Mouse (Mus musculus): Measurements from ENCODE around the gene Sct.
A peak's percentile ranks its signal among the peaks of the same experiment; 100 is the strongest.
"Not testable (repeated sequence)": the region's sequence is repeated elsewhere in the genome, so short reads cannot be mapped to it uniquely, and the experiment has no call there.

Sct gene

DNA sequence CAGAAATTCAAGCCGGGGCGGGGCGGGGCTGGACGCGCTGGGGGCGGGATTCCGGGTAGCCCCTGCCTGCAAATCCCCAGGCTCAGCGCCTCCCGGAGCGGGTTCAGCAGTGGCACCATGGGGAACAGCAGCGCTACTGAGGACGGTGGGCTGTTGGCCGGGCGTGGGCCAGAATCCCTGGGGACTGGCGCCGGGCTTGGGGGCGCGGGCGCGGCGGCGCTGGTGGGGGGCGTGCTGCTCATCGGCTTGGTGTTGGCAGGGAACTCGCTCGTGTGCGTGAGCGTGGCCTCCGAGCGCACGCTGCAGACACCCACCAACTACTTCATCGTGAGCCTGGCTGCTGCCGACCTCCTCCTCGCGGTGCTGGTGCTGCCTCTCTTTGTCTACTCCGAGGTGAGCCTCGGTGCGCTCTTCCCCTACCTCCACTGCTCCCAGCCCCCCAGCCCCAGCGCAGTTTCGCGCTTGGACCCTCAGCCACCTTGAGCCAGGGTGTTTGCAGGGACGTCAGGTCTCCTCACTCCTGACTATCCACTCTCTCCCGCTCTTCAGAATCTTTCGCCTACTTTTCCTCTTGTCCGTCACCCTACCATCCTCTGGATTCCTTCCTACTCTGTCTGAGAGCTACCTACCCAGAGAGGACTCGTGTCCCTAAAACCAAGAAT is 13.1 kb upstream of the Sct start, which contains the start of gene Drd4:
Gene Drd4 (plus strand): TSS at position 86 of the 662 bp plus-strand sequence.
- DNase-seq (ENCODE audit: low spot score) = no peak

DNA sequence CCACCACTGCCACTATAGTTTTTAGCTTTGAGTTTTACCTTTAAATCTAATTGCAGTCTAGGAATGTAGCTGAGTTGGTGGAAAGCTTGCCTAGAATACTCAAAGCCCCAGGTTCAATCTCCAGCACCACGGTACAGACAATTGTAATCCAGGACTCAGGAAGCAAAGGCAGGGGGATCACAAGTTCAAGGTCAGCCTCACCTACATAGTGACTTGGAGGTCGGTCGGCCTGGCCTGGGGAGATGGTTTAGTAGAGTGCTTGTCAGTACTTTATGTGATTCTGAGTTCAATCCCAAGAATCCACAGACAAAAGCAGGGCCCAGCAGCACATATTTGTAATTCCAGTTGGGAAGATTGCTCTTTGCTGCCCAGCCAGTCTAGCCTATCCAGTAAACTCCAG is 9.1 kb upstream of the Sct start:
- no peak for DNase-seq (ENCODE audit: low spot score)

DNA sequence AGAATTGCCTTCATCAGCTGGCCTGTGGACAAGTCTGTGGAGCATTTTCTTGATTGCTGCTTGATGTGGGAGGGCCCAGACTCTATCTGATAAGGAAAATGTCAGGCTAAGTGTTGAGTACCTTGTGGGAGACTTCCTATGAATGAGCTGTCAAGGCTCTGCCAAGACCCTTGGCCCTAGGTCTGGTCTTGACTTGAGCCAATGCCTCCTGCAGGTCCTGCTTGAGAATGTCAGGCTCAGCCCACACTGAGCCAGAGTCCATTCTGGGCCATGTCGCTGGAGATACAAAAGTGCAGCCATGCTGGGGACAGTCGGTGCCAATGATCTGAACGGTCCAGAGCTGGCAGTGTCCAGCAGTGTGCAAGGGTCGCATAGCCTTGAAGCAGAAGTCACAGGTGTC is 3.8 kb upstream of the Sct start:
- DNase-seq (ENCODE audit: low spot score) = no peak

DNA sequence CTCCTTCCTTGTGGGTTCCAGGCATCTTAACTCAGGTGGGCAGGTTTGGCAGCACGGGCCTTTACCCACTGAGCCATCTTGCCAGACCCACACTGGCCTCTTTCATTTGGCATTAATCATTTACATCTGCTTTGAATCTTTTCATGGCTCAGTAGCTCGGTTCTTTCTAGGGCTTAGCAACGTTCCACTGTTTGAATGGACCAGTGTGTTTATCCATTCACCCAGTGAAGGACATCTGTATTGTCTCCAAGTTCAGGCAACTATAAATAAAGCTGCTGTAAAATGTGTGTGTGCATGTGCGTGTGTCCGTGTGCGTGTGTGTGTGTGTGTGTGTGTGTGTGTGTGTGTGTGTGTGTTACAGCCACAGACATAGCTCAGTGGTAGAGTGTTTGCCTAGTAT is 2.5 kb upstream of the Sct start:
- no peak for DNase-seq (ENCODE audit: low spot score)

DNA sequence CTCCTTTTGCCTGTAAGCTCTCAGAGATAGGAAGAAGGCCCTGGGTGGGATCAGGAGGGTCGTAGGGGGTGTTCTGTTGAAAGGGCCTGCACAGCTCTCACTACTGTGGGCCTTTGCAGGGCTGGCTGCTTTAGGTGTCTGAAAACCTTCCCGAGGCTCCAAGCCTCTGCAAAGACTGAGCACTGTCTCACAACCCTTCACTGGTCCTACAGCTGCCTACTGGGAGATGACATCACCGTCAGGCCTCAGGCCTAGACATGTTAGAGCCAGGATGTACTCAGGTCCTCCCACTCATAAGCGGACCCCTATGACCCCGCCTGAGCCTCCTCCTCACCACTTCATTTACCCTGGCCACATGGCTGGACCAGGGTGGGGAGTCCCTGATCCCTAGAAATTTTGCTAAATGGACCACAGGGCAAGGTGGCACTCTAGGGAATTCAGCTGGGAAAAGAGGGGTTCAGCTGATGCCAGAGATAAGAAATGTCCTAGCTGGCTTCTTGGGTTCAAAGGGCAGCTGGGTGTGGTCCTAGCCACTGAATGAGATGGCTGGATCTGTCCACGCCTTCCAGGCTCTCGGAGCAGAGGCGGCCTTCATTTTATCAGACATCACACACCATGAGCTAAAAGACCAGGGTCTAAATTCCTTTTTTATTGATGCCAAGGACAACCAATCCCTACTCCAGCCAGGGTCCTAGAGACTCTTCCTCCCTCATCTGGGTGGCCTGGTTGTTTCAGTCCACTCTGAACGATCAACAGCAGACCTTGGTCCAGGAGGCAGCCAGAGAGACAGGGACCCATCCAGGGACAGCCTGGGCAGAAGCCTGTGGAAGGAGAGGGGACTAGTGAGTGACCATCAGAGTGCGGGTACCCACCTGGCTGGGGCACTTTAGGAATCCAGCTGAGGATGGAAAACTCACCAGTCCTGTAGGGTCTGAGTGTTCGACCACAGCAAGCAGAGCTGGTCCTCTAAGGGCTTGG is 943 bp downstream of the Sct start:
- no peak for DNase-seq (ENCODE audit: low spot score)

DNA sequence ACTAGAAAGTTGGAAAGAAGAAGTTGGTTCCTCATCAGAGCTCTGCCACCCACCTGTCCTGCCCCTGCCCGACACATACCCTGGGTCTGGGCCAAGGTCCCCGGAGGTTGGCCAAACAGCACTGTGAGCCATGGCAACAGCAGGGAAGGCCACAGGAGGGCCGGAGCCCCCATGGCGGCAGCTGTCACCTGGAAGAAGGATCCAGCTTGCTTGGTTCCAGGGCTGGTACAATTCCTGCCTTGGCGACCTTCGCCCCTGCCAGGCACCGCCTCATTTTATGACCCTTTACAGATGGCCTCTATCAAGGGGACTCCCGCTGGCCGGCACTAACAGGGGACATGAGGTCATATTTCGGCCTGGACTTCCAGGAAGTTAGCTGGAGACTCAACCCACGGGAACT is 2.4 kb downstream of the Sct start, which contains the start of gene Cdhr5:
Gene Cdhr5 (minus strand): TSS at position 241 of the 400 bp plus-strand sequence.
- DNase-seq (ENCODE audit: low spot score) = no peak

DNA sequence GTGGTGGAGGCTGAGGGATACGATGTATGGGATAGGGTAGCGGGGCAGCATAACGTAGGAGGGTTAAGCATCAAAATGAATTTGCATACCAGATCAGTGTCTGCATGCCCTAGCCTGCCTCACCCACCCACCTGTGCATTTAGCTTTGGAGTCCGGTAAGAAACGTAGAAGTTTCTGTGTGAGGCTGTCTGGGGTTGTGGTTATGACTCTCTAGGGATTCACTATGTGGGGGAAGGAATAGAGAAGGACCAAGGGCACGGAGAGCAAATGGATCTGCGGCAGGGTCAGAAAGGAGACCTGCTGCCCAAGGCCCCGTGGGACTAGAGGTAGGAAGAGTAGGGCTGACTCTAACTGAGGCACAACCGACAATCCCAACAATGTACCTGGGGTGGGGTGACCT is 3.6 kb downstream of the Sct start:
- DNase-seq (ENCODE audit: low spot score) = no peak

DNA sequence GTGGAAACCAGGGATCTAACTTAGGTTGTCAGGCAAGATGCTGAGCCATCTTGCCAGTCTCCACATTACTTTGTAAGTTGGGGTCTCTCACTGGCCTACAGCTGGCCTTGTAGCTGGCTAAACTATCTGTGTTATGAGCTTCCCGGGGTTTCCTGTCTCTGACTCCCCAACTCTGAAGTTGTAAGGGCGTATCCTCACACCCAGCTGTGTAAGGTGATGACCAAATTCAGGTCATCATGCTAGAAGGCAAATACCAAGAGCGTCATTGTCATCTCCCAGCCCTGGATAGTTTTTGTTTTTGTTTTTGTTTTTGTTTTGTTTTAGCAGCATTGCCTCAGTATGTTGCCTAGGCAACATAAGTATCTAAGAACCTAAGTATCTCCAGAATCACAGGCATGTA is 8.3 kb downstream of the Sct start:
- no peak for DNase-seq (ENCODE audit: low spot score)

DNA sequence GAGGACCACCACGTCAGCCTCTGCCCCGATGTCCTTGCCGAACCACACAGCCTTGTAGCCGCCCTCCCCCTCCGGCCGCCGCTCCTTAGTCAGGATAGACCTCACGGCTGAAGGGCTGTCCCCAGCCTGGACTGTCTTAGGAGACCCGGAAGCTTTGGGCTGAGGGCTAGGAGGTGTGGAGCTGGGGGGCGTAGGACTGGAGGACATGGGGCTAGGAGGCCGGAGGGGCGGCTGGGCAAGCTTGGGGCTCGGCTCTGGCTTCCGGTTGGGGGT is 9.7 kb downstream of the Sct start:
- DNase-seq (ENCODE audit: low spot score) = no peak

DNA sequence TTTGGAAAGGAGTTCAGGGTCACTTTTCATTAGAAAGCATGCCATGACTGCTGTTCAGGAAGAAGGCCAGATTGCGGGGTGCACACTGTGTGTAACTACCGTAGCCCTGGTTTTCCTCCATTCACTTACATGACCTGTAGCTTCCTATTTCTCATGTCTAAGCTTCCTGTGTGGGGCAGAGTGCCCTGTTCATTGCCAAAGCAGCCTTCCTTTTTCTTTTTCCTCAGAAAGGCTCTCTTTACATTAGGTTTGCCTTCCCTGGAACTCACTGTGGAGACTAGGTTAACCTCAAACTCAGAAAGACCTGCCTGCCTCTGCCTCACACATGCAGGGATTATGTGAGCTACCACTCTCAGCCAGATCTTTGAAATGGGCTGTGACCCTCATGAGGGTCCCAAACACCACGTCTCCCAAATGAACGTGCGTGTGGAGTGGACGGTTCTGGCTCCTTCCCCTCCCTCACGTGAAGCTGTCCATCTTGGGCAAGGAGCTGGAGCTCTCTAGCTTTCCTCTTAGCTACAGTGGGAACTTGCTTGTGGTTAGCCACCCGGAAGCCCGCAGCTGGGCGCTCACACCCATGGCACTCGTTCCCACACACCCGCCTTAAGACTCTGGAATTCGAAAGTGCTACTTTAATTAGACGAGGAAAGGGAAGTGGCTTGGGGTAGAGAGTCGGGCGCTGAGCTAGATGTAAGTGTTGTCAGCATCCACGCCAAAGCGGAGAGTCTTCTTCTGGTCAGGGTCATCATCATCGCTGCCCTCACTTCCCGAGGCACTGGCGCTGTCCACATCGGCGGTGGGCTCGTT is 10.3 kb downstream of the Sct start:
- no peak for DNase-seq (ENCODE audit: low spot score)

DNA sequence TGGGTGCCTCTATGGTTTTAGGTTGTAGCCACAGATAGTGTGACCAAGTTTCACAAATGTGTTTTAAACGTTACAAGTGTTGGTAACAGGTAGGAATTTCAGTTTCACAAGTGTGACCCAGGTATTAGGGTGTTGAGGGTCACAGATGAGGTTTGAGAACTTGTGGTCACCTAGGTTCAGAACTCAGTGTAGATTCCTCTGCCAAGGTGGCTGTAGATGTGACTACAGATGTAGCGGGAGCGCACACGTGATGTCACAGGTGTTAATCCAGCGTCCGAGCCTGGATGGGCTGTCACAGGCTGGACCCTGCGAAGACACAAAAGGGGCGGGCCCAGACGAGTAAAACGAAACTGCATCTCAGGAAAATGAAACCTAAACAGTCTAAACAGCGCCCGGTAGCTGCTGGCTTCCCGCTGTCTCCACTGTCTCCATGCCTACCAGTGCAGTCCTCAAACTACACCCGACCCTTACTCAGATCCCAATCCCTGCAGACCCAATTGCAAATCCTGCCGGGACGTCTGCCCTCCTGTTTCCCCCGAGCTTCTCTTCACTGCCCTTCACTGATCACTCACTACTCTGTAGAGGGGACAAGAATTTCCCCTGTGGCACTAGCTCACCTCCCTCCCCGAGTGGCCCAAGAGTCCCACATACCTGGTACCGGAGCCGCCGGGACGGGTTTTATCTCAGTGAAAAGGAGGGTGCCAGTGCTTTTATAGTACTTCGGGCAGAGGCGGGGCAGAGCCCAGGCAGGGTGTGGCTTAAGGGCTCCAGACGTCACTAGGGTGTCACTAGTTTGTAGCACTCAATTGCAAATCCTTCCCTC is 13.0 kb downstream of the Sct start, which contains the start of gene Irf7:
Gene Irf7 (minus strand): TSS at position 743 of the 823 bp plus-strand sequence.
- peak; percentile 84 for DNase-seq (ENCODE audit: low spot score)

DNA sequence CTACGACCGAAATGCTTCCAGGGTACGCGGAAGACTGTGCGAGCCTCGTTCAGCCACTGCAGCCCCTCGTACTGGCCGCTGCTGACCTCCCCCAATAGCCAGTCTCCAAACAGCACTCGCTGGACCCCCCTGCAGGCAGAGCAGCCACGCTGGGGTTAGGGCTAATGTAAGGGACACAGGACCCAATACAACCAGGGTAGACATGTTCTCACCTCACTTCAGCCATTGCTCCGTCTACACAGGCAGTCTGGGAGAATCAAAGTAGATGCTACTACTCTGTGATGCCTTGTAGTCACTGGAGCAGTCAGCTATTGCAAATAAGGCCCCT is 13.6 kb downstream of the Sct start:
- DNase-seq (ENCODE audit: low spot score) = peak; percentile 23

DNA sequence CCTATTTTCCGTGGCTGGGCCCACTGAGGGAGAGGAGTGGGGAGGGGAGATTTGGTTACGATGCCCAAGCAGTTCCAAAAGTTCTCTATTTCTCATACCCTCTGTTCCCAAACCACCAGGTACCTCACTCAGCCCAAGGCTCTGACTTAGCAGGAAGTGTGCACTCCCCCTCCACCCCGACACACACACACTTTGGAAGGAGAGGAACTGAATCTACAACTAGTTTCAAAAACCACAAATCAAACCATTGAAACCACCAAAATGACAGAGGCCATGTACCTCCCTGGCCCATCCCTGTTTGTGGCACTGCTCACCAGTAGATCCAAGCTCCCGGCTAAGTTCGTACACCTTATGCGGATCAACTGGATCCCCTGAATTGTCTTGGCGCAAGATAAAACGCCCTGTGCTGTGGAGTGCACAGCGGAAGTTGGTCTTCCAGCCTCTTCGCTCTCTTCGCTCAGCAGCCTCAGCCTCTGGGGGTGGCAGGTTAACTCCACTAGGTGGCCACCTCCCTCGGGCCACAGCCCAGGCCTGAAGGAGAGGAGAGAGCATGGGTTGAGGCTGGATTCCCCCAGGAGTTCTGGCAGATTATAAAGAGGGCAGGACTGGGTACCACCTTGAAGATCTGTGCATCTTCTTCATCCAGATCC is 14.0 kb downstream of the Sct start:
- peak; percentile 54 for DNase-seq (ENCODE audit: low spot score)

DNA sequence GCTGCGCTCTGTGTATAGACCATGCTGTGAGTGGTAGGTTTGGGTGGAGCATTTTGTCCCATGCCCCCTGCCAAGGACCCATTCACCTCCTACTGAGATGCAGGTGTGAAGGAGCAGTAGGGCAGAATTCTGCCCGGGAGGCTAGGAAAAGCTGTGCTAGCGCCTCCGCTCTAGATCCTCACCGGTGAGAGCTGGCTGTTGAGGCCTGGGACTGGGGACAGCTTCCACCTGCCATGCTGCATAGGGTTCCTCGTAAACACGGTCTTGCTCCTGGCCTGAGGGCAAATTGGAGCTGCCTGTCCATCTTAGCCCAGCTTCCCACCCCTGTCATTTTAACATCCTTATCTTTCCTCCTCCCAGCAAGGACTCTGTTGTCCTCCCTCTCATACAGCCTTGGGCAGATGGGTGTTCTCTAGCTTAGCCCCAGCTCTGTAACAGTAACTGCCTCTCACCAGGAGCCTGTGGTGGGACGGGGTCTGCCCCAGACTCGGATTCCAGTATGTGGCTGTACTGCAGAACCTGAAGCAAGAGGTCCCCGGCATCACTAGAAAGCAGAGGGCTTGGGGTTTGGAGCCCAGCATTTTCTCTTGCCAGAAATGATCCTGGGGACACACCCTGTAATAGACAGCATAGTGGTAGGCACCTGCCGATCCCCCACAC is 14.8 kb downstream of the Sct start:
- DNase-seq (ENCODE audit: low spot score) = no peak

DNA sequence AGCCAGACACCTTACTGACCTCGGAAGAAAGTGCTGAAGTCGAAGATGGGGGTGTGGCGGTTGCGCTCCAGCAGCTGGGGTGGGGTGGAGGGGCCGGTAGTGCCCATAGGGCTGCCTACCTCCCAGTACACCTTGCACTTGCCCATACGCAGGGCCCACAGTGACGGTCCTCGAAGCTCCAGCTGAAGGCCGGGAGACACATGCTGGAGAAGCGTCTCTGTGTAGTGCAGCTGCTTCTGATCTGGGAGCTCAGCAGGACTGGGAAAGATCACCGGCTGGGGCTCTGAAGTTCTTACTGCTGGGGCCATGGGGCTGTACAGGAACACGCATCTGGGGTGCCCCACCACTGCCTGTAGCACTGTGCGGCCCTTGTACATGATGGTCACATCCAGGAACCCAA is 15.3 kb downstream of the Sct start:
- no peak for DNase-seq (ENCODE audit: low spot score)

DNA sequence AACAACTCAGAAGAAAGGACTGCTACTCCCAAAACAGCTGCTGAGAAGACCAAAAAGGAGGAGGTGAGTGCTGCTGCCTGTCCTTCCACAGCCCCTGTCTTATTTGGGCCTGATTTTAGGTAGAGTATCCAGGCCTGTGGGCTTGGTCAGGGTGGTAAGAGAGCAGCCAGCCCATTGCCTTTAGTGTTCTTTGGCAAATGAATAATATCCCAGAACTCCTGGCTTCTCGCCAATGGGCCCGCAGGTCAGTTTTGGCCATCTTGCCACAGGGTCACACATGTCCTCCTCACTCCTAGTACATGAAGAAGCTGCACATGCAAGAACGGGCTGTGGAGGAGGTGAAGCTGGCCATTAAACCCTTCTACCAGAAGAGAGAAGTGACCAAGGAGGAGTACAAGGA is 17.5 kb downstream of the Sct start:
- no peak for DNase-seq (ENCODE audit: low spot score)

DNA sequence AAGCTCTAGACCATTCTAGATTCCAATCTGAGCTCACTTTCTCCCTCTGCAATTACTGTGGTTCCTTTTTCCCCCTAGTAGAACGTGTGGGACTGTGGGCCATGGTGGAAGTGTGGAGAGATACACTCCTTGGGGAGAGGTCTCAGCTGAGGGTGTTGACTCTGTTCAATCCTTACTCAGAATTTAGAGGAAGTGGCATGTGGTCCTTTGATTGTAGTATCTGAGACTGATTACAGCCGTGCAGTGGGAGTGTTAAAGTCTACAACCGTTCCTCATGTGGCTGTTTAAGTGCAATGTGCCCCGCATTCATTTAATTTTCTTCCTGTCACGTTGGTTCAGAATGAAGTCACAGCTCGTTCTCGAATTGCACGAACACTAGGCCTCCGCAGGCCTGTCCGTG is 22.8 kb downstream of the Sct start:
- DNase-seq (ENCODE audit: low spot score) = no peak

DNA sequence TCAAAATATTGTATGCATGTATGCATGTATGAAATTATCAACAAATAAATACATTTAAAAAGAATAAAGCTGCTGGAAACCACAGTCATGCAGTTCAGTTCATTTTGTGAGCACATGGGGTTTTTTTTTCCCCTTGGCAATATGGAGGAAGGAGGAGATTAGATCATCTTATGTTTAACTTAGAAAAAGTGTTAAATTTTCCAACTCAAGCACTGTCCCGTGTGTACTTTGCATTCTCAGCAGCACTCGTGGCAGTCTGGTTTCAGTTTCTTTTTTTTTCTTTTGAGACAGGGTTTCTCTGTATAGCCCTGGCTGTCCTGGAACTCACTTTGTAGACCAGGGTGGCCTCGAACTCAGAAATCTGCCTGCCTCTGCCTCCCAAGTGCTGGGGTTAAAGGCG is 28.4 kb downstream of the Sct start:
- DNase-seq (ENCODE audit: low spot score) = not testable (repeated sequence)

DNA sequence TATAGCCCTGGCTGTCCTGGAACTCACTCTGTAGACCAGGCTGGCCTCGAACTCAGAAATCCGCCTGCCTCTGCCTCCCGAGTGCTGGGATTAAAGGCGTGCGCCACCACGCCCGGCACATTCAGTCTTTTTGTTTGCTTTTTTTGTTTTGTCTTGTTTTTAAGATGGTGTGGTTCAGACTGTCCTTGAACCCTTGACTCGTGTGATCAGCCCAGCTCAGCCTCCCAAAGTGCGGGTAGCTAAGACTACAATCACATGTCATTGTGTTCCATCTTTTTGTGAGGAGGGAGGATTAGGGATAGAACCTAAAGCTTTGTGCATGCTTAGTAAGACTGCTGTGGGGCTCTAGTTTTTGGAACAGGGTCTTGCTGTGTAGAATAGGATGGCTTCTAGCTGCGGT is 47.4 kb downstream of the Sct start:
- DNase-seq (ENCODE audit: low spot score) = no peak

DNA sequence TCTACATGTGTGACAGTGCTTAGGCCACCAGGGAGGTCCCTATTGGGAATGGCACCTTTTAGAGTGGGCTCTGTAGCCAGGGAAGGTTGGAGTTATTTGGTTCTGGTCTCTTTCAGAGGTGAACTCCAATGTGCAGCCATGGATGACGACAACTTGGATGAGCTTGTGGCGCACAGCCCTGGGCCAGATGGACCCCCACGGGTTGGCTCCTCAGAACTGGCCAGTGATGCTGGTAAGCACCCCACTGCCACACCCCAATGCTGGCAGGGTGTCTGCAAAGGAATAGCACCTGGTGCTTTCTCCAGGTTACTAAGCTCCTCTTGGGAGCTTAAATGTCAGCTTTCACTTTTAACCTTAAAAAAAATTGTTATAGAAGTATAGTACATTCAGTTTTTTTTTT is 47.8 kb downstream of the Sct start:
- DNase-seq (ENCODE audit: low spot score) = no peak

DNA sequence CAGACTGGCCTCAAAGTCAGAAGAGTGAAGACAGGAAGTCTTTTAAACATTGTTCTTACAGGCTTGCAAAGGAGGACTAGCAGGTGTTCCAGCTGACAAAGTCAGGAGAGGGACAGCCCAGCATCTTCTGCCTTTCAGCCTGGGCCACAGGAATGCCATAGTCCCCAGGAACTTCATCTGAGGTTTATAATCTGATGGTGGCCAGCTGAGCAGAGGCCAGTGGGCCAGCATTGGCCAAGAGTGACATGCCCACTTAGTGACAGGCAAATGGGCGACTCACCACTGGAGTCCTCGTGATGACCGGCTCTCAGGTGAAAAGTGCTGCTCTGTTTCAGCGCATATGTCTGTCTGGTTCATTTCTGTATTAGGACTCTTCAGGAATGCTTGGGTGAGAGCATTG is 48.4 kb downstream of the Sct start:
- no peak for DNase-seq (ENCODE audit: low spot score)
